Mouse (Mus musculus) cortical plate, adult 2 months (tissue): ENCODE data around the gene Ncapg2.

ENCODE experiments used
- CTCF ChIP-seq: fragments of 200-500 bp; IDR thresholded peaks from 2 replicates; pipeline ENCODE4 v1.5.1; 2011; ENCODE audit warnings: mild to moderate bottlenecking, control low read depth, low read length; ENCODE audit not compliant: insufficient read depth; ENCODE audit errors: extremely low read depth
- POLR2A ChIP-seq: fragments of 200-500 bp; IDR thresholded peaks from 2 replicates; pipeline ENCODE4 v1.6.1; 2011; ENCODE audit warnings: mild to moderate bottlenecking, low read length, control low read depth; ENCODE audit not compliant: insufficient read depth; ENCODE audit errors: extremely low read depth

- TF ChIP-seq CTCF, result no peak
- TF ChIP-seq POLR2A, result no peak
Observed at GRCm38 (mm10) chr12:116383995-116384394, 21.2 kb upstream of the Ncapg2 start.
